Mouse (Mus musculus): ENCODE data around the gene Slc22a23.

Slc22a23 gene

GRCm38 (mm10) chr13:34303386-34304016, 41.5 kb downstream of the Slc22a23 start:
- in situ Hi-C loops (cut with MboI, MseI) = no loop called here

GRCm38 (mm10) chr13:34301585-34301984, 43.4 kb downstream of the Slc22a23 start:
- in situ Hi-C loops (cut with MboI, MseI) = no loop called here

DNA sequence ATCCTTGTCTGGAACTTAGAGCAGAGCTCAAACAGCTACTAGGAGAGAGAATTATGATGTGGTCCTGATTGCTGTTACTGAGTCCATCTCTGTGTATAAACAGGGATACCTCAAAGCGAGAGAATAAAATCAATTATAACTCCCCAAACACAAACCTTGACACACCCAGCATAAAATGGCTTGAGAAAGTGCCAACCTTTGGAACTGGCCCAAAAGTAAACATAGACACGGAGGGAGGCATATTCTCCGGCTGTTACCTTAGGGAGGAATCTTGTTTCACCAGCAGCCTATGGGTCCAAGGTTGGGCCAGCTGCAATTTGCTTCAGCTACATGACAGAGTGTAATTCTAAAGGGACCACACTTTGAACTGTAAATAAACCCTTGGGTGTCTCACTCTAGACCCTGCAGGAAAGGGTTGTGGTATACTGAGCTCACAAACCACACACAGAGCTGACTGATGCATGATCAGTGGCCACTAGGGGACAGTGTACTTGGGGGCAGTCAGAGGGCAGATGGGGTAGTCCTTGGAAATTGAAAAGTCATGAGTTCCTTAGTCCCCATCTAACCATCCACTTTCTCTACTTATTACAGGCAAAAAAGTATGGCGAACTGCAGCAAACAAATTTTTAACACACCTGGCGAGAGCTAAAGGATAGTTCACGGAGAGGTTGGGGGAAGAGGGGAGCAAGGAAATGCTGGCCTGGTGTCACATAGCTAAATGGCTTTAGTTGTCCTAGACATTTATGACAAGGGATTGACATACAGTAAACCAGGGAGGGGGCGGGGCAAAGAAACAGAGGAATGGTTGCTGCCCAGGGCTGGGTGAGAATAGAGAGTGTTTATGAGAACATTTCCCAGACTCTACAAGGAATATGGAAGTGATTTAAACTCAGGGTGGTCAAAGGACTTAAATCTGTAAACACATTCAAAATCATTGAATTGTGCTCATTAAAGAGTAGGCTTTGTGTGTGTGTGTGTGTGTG, 45.3 kb downstream of the Slc22a23 start:
- in situ Hi-C loops (cut with MboI, MseI) = no loop called here

GRCm38 (mm10) chr13:34298674-34299073, 46.3 kb downstream of the Slc22a23 start:
- in situ Hi-C loops (cut with MboI, MseI) = no loop called here

DNA sequence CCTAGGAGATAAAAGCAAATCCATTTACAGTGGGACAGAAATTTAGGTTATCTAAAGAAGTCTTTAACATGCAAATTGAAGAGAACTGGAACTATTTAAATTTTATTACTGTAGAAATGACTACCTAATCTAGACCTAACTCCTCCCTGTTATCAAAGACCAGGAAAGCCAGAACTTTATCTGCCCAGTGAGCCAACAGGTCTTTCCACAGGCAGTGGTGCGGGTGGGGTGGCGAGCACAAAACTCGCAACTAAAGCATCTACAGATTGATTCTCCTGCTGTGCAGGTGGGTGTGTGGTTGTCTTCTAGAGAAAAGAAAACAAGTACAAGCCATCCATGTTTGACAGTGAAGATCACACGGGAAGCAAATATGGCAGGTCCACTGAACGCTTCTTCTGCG, 46.9 kb downstream of the Slc22a23 start:
- in situ Hi-C loops (cut with MboI, MseI) = no loop called here

DNA sequence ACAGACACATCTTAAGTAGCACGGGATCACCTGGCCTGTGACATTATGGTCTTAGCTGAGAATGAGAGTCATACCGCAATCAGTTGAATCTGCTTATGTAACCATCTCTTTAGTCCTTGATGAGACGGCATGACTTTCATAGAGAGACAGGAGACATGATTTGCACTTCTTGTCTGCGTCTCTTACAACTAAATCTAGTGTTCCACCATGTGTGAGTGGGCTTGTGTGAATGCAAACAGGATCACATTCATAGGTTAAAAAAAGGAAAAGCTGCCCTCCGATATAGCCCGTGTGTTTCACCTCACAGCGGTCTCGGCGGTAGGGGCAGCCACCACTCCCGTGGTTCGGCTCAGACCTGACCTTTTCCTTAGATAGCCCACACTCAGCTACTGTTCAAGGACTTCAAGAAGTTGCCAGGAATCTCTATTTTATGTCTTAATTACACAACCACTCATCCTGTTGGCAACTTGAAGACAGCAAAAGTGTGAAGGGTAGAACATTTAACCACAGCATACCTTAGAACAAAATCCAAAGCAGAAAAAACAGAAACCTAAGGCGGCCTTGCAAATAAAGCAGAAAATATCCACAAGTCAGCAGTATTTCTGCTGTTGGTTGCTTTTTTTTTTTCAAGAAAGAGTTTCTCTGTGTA, 49.1 kb downstream of the Slc22a23 start:
- in situ Hi-C loops (cut with MboI, MseI) = no loop called here

GRCm38 (mm10) chr13:34294212-34294611, 50.8 kb downstream of the Slc22a23 start:
- in situ Hi-C loops (cut with MboI, MseI) = no loop called here

DNA sequence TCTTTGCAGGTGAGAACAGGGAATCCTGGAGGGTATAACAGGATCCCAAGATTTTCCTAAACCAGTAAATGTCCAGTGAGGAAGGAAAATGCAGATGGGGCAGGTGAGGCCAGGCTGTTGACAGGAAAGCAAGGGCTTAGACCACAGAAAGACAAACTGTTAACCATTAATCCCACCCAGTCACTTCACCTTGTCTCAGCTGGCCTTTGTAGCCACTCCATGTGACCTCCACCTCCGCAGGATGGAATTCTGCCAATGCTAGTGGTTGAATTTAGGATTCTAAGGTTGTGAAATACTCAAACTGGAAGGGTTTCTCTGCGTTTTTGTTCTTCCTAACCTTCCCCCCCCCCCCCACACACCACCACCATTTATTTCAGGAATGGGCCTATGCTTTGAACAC, 52.9 kb downstream of the Slc22a23 start:
- in situ Hi-C loops (cut with MboI, MseI) = no loop called here

DNA sequence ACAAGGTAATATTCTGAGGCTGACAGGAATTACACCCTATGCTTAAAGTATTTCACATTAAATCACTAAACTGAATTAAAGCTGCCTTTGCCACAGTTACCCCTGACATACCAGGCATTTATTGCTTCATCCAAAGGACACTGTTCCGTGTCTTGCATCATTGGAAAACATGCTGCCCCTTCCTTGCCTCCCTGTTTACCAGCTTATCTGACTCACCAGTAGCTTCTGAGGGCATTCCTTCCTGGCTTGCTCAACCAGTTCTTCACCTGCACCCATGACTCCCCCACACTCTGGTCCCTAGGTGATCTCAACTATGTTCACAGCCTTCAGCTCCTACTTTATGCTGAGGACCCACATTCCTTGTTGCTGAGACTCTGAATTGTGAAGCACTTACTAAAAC, 54.6 kb downstream of the Slc22a23 start:
- in situ Hi-C loops (cut with MboI, MseI) = no loop called here

GRCm38 (mm10) chr13:34289567-34289966, 55.4 kb downstream of the Slc22a23 start:
- in situ Hi-C loops (cut with MboI, MseI) = no loop called here

- in situ Hi-C loops (cut with MboI, MseI) = no loop called here
These were observed 56.9 kb downstream of the Slc22a23 start for GRCm38 (mm10) chr13:34288129-34288528.

- in situ Hi-C loops (cut with MboI, MseI) = no loop called here
These were observed 57.3 kb downstream of the Slc22a23 start for GRCm38 (mm10) chr13:34287601-34288083.

DNA sequence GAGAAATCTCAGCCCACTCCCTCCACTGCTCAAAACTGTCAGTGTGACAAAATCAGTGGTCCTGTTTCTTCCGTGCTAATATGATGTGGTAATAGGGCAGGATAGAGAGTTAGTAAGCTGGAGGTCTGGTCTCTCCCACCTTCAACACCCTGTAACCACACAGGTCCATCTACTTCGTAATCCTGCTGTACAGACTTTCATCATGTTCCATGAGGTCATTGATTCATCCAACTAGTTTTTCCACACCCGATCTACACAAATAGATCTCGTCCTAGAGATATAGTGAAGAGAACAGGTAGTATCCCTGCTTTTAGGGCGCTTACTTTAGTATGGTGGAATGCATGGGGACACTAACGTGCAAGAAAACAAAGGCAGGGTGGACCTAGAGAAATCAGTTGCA, 63.6 kb downstream of the Slc22a23 start:
- in situ Hi-C loops (cut with MboI, MseI) = no loop called here

- in situ Hi-C loops (cut with MboI, MseI) = no loop called here
These were observed 66.2 kb downstream of the Slc22a23 start for GRCm38 (mm10) chr13:34278759-34279270.

- in situ Hi-C loops (cut with MboI, MseI) = no loop called here
These were observed 66.7 kb downstream of the Slc22a23 start for GRCm38 (mm10) chr13:34278288-34278701.

GRCm38 (mm10) chr13:34277611-34278010, 67.4 kb downstream of the Slc22a23 start:
- in situ Hi-C loops (cut with MboI, MseI) = no loop called here

GRCm38 (mm10) chr13:34277001-34277400, 68.0 kb downstream of the Slc22a23 start:
- in situ Hi-C loops (cut with MboI, MseI) = no loop called here

DNA sequence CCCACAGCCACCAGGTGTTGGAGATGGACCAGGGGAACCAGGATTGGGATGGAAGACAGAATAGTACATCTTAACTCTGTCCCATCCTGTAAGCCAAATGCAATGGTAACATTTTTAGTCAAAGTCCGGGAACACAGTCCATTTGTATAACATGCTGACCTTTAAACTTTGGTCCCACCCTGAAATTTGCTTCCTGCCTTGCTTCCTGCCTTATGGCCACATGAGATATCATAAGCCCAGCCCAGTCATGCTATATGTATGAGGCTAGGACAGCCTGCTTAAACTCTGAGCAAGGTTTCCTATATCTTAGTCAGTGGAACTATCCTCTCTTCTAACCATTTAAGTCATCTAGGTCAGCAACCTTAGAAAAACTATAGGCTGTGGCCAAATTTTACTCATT, 70.1 kb downstream of the Slc22a23 start:
- in situ Hi-C loops (cut with MboI, MseI) = no loop called here

DNA sequence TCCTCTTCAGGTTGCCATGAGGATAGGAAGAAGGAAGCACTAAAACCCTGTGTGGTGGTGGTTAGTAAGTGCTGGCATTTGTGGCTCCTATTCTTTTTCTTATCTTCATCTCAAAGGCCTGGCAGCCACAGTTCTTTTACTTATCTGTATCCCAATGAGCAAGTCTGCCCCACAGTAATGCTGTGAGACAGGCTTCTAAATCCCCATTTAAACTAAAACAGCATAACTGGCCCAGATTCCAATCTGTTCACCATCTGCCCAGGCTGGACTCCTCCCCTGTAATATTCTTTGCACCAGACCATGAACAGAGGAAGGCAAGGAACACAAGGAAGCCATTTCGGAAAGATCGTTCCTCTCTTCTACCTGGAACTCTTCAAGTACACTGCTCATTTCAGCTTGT, 70.6 kb downstream of the Slc22a23 start:
- in situ Hi-C loops (cut with MboI, MseI) = no loop called here

DNA sequence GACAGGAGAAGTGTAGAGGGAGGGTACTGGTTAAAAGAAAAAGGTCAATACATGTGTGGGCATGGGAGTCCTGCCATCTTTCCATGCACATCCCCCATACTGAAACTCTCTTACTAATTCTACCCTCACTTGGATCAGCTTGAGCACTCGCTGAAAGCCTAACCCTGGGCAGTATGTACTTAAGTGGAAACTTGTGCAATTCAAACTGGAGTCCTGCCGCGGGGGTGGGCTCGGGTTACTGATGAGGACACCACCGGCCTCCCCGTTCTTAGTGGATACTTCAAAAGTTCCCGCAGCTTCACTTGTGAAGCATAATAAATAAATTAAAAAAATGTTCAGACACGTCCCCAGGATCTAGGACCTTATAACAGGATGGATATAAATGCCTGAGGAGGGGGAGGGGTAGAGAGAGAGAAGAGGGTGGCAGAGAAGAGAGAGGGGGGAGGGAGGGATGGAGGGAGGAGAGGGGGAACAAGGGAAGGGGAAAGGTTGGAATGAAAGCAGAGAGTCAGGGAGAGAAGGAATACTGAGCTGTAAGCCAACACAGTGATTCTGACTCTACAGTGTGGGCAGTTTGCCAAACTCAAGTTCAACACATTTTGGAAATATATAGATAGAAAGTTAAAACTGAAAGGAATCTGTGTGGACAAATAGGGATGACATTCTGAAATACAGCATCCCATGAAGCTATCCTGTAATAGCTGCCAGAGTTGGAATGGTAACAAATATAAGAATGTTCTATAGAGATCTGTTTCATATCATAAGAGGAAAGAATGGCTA, 72.5 kb downstream of the Slc22a23 start:
- in situ Hi-C loops (cut with MboI, MseI) = no loop called here

GRCm38 (mm10) chr13:34271665-34272064, 73.3 kb downstream of the Slc22a23 start:
- in situ Hi-C loops (cut with MboI, MseI) = no loop called here

All from T-helper 2 cell (primary cell).